Mouse (Mus musculus) layer of hippocampus, adult 9-10 months (tissue): ENCODE results near the gene Prrt1.

Experiments
- DNase-seq: peaks from one replicate; pipeline ENCODE4 v3.0.0; 2022; ENCODE audit warnings: low spot score

The Prrt1 gene

GRCm38 (mm10) chr17:34673139-34673538 is 43.8 kb downstream of the Prrt1 start:
- DNase-seq = no peak

GRCm38 (mm10) chr17:34674524-34675204 is 45.3 kb downstream of the Prrt1 start:
- DNase-seq = no peak

- no peak for DNase-seq
Measured at GRCm38 (mm10) chr17:34675205-34676092, 46.1 kb downstream of the Prrt1 start.

- no peak for DNase-seq
Measured at GRCm38 (mm10) chr17:34676093-34676460, 46.7 kb downstream of the Prrt1 start.

- DNase-seq = no peak
Measured at GRCm38 (mm10) chr17:34676671-34677070, 47.3 kb downstream of the Prrt1 start.

- no peak for DNase-seq
Measured at GRCm38 (mm10) chr17:34680191-34680590, 50.9 kb downstream of the Prrt1 start.

GRCm38 (mm10) chr17:34680621-34681020 is 51.3 kb downstream of the Prrt1 start:
- no peak for DNase-seq

- no peak for DNase-seq
Measured at GRCm38 (mm10) chr17:34681132-34681571, 51.8 kb downstream of the Prrt1 start.

GRCm38 (mm10) chr17:34681881-34682536 is 52.7 kb downstream of the Prrt1 start:
- no peak for DNase-seq
